Mouse (Mus musculus) liver, adult (tissue): ENCODE data around the gene Adcy5.

Experiments
- GATA4 ChIP-seq: IDR thresholded peaks from 2 replicates; pipeline ENCODE4 v1.6.1; 2014; ENCODE audit warnings: mild to moderate bottlenecking, low read length; ENCODE audit not compliant: insufficient replicate concordance

Gene Adcy5

GRCm38 (mm10) chr16:35183161-35183560, 28.5 kb downstream of the Adcy5 start:
- no peak for TF ChIP-seq GATA4

GRCm38 (mm10) chr16:35188111-35188510, 33.4 kb downstream of the Adcy5 start:
- TF ChIP-seq GATA4: no peak

GRCm38 (mm10) chr16:35189420-35190141, 34.9 kb downstream of the Adcy5 start:
- TF ChIP-seq GATA4: peak; percentile 60; the same call in 1 of the 2 replicates

- TF ChIP-seq GATA4: no peak
Measured at GRCm38 (mm10) chr16:35190777-35191176, 36.1 kb downstream of the Adcy5 start.

GRCm38 (mm10) chr16:35191271-35191670, 36.6 kb downstream of the Adcy5 start:
- TF ChIP-seq GATA4: no peak

- TF ChIP-seq GATA4: no peak
Measured at GRCm38 (mm10) chr16:35192471-35192870, 37.8 kb downstream of the Adcy5 start.

GRCm38 (mm10) chr16:35193357-35193756, 38.7 kb downstream of the Adcy5 start:
- no peak for TF ChIP-seq GATA4

- TF ChIP-seq GATA4: no peak
Measured at GRCm38 (mm10) chr16:35199721-35200431, 45.2 kb downstream of the Adcy5 start.

GRCm38 (mm10) chr16:35200432-35201142, 45.9 kb downstream of the Adcy5 start:
- no peak for TF ChIP-seq GATA4

GRCm38 (mm10) chr16:35201281-35201680, 46.6 kb downstream of the Adcy5 start:
- TF ChIP-seq GATA4: no peak

GRCm38 (mm10) chr16:35203511-35203910, 48.8 kb downstream of the Adcy5 start:
- TF ChIP-seq GATA4: no peak

GRCm38 (mm10) chr16:35205681-35206080, 51.0 kb downstream of the Adcy5 start:
- TF ChIP-seq GATA4: no peak

GRCm38 (mm10) chr16:35206426-35206825, 51.7 kb downstream of the Adcy5 start:
- no peak for TF ChIP-seq GATA4

GRCm38 (mm10) chr16:35208796-35209195, 54.1 kb downstream of the Adcy5 start:
- no peak for TF ChIP-seq GATA4

GRCm38 (mm10) chr16:35209753-35210152, 55.1 kb downstream of the Adcy5 start:
- TF ChIP-seq GATA4: no peak

GRCm38 (mm10) chr16:35215047-35215446, 60.4 kb downstream of the Adcy5 start:
- no peak for TF ChIP-seq GATA4
